Mouse (Mus musculus) heart, embryonic 15.5 days (tissue): ENCODE data around the gene Nrip2. TPM values are rescaled to one million over a fixed set of nuclear protein-coding genes. Genes with fewer than 3 reads are reported as not detected.

Experiments
- ATAC-seq: fragments of 200-750 bp; cut with Nextera tagmentation; replicated peaks from 2 replicates; pipeline ENCODE4 v1.8.0; 2017; ENCODE audit warnings: low read depth, moderate TSS enrichment; ENCODE audit not compliant: insufficient number of reproducible peaks, insufficient read depth, low FRiP score
- H3K27ac ChIP-seq: fragments of 300-500 bp; sonication (generic); 2 replicates; pipeline ENCODE4 v1.5.1; 2015; ENCODE audit warnings: mild to moderate bottlenecking, inconsistent platforms
- H3K27me3 ChIP-seq: fragments of 300-500 bp; sonication (generic); 2 replicates; pipeline ENCODE4 v1.6.1; 2015; ENCODE audit warnings: inconsistent platforms
- H3K36me3 ChIP-seq: fragments of 300-500 bp; sonication (generic); 2 replicates; pipeline ENCODE4 v1.6.1; 2015; ENCODE audit warnings: mild to moderate bottlenecking, inconsistent platforms
- H3K4me1 ChIP-seq: fragments of 300-500 bp; sonication (generic); replicated peaks from 2 replicates; pipeline ENCODE4 v1.6.1; 2015; ENCODE audit warnings: inconsistent platforms
- H3K4me2 ChIP-seq: fragments of 300-500 bp; sonication (generic); 2 replicates; pipeline ENCODE4 v1.6.1; 2015; ENCODE audit warnings: inconsistent platforms, mild to moderate bottlenecking, moderate library complexity
- H3K4me3 ChIP-seq: fragments of 300-500 bp; sonication (generic); 2 replicates; pipeline ENCODE4 v1.5.1; 2015; ENCODE audit warnings: mild to moderate bottlenecking, inconsistent platforms
- H3K9ac ChIP-seq: fragments of 300-500 bp; sonication (generic); 2 replicates; pipeline ENCODE4 v1.6.1; 2015; ENCODE audit warnings: mild to moderate bottlenecking, inconsistent platforms
- H3K9me3 ChIP-seq: fragments of 300-500 bp; sonication (generic); replicated peaks from 2 replicates; pipeline ENCODE4 v1.6.1; 2016; ENCODE audit warnings: inconsistent platforms
- WGBS: fragments of 180-500 bp; shearing (Covaris S2); methylation state at CpG from one replicate; pipeline ENCODE4 v1.1.7; 2015; ENCODE audit warnings: mixed read lengths; 5-methylcytosine and 5-hydroxymethylcytosine counted together
- polyA plus RNA-seq: library from polyadenylated mRNA; unstranded; fragments of >200 nt; fragmentation: Nextera tagmentation; extraction: Ambion mirVana; gene quantifications from 2 replicates; pipeline ENCODE4 v1.2.1, GENCODE M21; 2015

Gene Nrip2
- polyA plus RNA-seq = 2.3 and 4.0 TPM in 2 replicates

DNA sequence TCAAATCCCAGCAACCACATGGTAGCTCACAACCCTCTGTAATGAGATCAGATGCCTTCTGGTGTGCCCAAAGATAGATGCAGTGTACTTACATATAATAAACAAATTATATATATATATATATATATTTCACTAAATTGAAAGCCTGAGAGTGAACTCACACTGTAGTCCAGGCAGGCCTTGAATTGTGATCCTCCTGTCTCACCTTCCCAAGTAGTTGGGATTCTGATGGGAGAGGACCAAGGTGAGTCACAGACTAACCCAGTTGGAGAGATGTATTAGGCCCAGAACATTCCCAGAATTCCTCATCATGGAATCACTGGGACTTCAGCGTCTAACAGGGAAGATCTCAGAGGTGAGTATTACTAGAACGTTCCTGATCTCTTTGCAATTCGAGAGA is at the start of gene Nrip2:
Gene Nrip2, plus strand, starts transcription at position 301 of the 400 bp plus-strand sequence.
- peak within 1 kb of the TSS; percentile 2; the same call in 1 of the 2 replicates for H3K27ac ChIP-seq
- no peak for ATAC-seq
- H3K4me3 ChIP-seq = peak within 1 kb of the TSS; percentile 34
- 51% methylated on average over 3 of the region's 3 CpGs for WGBS
- no peaks in the 10 kb centered on the region for H3K27me3 ChIP-seq
- peak within 1 kb of the TSS; percentile 60 for H3K4me2 ChIP-seq
- H3K4me1 ChIP-seq = peaks cover 13% of the 10 kb centered on the region
- H3K36me3 ChIP-seq = no peaks in the 10 kb centered on the region
- peak within 1 kb of the TSS; percentile 41; the same call in 1 of the 2 replicates for H3K9ac ChIP-seq
- no peaks in the 10 kb centered on the region for H3K9me3 ChIP-seq

- no peaks in the 10 kb centered on the region for H3K27me3 ChIP-seq
- peaks cover 3% of the 10 kb centered on the region; the same call in 1 of the 2 replicates for H3K36me3 ChIP-seq
- no peak overlapping the region for H3K9ac ChIP-seq
- peaks cover 7% of the 10 kb centered on the region for H3K4me1 ChIP-seq
- 54% methylated on average over 7 of the region's 7 CpGs for WGBS
- ATAC-seq = no peak
- H3K27ac ChIP-seq = no peak overlapping the region; the same call in 1 of the 2 replicates
- H3K4me2 ChIP-seq = no peak overlapping the region
- no peak overlapping the region for H3K4me3 ChIP-seq
- H3K9me3 ChIP-seq = no peaks in the 10 kb centered on the region
Measured at GRCm38 (mm10) chr6:128349711-128350110, 49.4 kb upstream of the Nrip2 start.

DNA sequence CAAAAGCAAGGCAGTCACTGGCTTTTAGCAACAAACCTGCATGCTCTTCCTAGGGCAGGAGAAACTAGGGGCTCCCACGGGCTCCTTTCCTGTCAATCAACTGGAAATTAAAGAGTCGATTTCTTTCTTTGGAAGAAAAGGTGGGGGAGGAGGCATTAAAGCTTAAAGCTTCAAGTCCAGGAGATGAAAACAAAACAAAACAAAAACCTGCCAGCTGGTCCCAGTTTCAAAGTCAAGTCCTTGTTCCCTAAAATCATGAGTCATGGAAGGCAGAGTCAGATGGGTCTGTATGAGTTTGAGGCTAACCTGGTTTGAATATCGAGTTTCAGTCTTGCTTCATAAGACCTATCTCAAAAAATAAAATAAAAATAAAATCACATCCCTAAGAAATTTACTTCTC is 45.0 kb upstream of the Nrip2 start:
- Histone ChIP-seq H3K27ac (no peak overlapping the region), H3K9ac (no peak overlapping the region), H3K36me3 (peaks cover 25% of the 10 kb centered on the region), H3K9me3 (no peaks in the 10 kb centered on the region), H3K4me1 (peaks cover 13% of the 10 kb centered on the region), H3K27me3 (no peaks in the 10 kb centered on the region), H3K4me2 (no peak overlapping the region), H3K4me3 (no peak overlapping the region)
- WGBS = 61% methylated on average over 3 of the region's 3 CpGs
- no peak for ATAC-seq

GRCm38 (mm10) chr6:128355201-128355681 is 43.9 kb upstream of the Nrip2 start:
- peaks cover 15% of the 10 kb centered on the region for H3K4me1 ChIP-seq
- H3K9ac ChIP-seq = peak overlapping the region; percentile 72
- H3K36me3 ChIP-seq = peaks cover 24% of the 10 kb centered on the region
- ATAC-seq = peak; percentile 50
- H3K4me2 ChIP-seq = peak overlapping the region; percentile 87
- H3K27ac ChIP-seq = peak overlapping the region; percentile 78
- WGBS = under 1% methylated on average over 28 of the region's 28 CpGs
- H3K9me3 ChIP-seq = no peaks in the 10 kb centered on the region
- H3K27me3 ChIP-seq = no peaks in the 10 kb centered on the region
- peak overlapping the region; percentile 69 for H3K4me3 ChIP-seq

DNA sequence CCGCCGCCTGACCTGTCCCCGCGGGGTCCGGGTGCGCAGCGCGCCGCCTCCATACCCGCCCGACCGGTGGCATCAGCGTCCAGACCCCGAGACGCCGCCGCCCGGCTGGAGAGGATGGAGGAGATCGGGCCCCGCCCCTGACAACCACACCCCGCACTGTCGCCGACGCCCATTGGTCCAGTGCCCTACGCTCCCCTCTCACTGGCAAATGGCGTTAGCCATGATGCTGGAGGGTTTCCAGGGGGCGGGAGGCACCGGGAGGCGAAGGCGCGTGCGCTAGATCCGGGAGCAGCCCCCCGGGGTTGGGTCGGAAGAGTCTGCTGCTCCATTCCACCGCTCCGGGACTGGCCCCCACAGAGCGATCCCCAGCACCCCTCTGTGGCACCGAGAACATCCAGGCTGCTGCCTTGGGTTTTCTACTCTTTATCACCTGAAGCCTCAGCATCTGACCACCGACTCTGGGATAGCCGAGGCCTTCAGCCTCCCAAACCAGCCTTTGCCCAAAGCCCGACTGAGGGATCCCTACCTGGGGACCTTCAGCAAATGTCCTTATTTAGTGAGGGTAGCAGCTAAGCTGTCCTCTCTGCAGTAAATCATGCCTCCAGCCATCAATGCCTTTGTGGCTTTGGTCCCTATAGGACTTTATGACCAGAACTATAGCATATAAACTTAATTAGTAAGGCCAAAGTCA is 43.2 kb upstream of the Nrip2 start, which contains the start of gene Tulp3:
Gene Tulp3, minus strand, starts transcription at position 126 of the 691 bp plus-strand sequence.
- Histone ChIP-seq H3K36me3 (peaks cover 22% of the 10 kb centered on the region), H3K9me3 (no peaks in the 10 kb centered on the region), H3K4me1 (peaks cover 15% of the 10 kb centered on the region), H3K4me3 (peak within 1 kb of the TSS; percentile 69), H3K9ac (peak within 1 kb of the TSS; percentile 72), H3K27ac (peak within 1 kb of the TSS; percentile 78), H3K27me3 (no peaks in the 10 kb centered on the region), H3K4me2 (peak within 1 kb of the TSS; percentile 87)
- under 1% methylated on average over 42 of the region's 42 CpGs for WGBS
- peak; percentile 99 for ATAC-seq

DNA sequence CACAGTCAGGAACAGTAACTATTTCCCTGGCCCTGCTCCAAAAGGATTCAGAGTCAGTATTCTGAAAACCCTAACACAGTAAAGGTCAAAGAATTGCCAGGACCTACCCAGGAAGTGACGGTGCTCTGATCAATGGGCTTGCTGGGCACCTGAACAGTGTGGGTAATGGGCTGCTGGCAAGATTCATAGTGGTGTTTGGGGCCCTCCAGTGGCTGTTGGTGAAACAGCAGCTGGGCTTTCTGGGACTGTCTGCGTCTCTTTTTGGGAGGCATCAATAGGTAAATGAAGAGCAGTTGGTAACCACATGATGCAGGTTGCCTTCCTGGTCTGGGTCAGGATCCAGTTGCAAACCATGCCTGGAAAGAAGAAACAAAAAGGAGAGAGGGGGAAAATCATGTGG is 40.1 kb upstream of the Nrip2 start:
- Histone ChIP-seq H3K27ac (no peak overlapping the region), H3K4me2 (no peak overlapping the region), H3K9ac (no peak overlapping the region), H3K4me1 (peaks cover 32% of the 10 kb centered on the region), H3K4me3 (no peak overlapping the region), H3K36me3 (peaks cover 22% of the 10 kb centered on the region), H3K9me3 (no peaks in the 10 kb centered on the region), H3K27me3 (no peaks in the 10 kb centered on the region)
- WGBS = 31% methylated on average over 2 of the region's 2 CpGs
- ATAC-seq = no peak

DNA sequence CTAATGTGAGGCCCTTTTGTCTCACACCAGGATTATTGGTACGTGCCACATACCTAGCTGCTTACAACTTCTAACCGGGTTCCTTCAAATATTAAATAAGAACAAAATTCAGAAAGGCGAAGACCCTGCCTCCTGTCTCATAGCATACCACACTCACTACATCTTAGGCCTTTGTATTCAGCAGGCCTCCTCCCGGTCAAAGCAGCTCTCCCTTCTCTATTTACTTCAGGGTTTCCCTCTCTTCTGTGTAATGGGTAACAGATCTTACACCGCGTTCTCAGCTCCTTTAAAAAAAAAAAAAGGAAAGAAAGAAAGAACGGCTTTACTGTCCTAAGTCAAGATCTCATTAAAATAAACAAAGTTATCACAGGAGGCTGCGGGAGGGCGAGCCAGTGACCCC is 37.2 kb upstream of the Nrip2 start:
- 15% methylated on average over 9 of the region's 9 CpGs for WGBS
- peaks cover 30% of the 10 kb centered on the region for H3K36me3 ChIP-seq
- peak overlapping the region; percentile 76 for H3K9ac ChIP-seq
- peak overlapping the region; percentile 84 for H3K4me2 ChIP-seq
- peak overlapping the region; percentile 80 for H3K4me3 ChIP-seq
- H3K27ac ChIP-seq = peak overlapping the region; percentile 94
- no peaks in the 10 kb centered on the region for H3K9me3 ChIP-seq
- peaks cover 39% of the 10 kb centered on the region for H3K4me1 ChIP-seq
- H3K27me3 ChIP-seq = no peaks in the 10 kb centered on the region
- no peak for ATAC-seq

DNA sequence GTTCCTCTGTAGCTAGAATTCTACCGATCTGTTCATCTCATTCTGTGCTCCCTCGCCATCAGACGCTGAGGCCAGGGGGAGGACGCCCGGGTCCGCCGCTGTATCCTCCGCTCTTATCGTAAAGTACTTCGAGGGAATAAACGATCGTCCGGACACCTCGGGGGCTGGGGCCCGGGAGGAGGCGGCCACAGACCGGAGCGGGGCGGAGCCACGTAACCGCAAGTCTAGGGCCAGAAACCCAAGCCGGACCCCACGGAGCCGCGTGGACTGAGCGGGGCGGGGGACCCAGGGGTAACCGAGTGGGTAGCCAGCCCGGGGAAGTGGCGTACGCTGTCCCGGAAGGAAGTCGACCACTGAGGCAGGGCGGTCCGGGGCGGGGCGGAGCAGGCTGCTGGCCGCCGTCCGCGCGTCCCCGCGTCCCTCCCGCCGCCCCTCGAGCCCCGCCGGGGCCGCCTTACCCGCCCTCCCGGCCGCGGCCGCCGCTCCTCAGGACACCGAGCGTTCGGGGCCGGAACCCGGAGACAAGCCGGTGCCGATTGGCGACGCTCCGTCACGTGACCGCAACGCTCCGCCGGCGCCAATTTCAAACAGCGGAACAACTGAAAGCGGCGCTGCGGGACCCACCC is 36.6 kb upstream of the Nrip2 start, which contains the start of the genes Rhno1 and Foxm1:
Gene Rhno1, minus strand, starts transcription at position 531 of the 626 bp plus-strand sequence.
Gene Foxm1, plus strand, starts transcription at position 587 of the 626 bp plus-strand sequence.
- WGBS = under 1% methylated on average over 76 of the region's 76 CpGs
- peak; percentile 87 for ATAC-seq
- no peaks in the 10 kb centered on the region for H3K9me3 ChIP-seq

GRCm38 (mm10) chr6:128363007-128363825 is 35.9 kb upstream of the Nrip2 start:
- Histone ChIP-seq H3K4me1 (peaks cover 39% of the 10 kb centered on the region), H3K27me3 (no peaks in the 10 kb centered on the region), H3K4me3 (peak overlapping the region; percentile 80), H3K36me3 (peaks cover 26% of the 10 kb centered on the region), H3K9ac (peak overlapping the region; percentile 76), H3K9me3 (no peaks in the 10 kb centered on the region), H3K4me2 (peak overlapping the region; percentile 84), H3K27ac (peak overlapping the region; percentile 94)
- WGBS = under 1% methylated on average over 46 of the region's 46 CpGs
- no peak; the same call in 1 of the 2 replicates for ATAC-seq

More for the DNA sequence above, 36.6 kb upstream of the Nrip2 start, which contains the start of the genes Rhno1 and Foxm1:
- Histone ChIP-seq H3K27ac (peak within 1 kb of the TSS; percentile 94), H3K9ac (peak within 1 kb of the TSS; percentile 76), H3K4me3 (peak within 1 kb of the TSS; percentile 80), H3K27me3 (no peaks in the 10 kb centered on the region), H3K4me2 (peak within 1 kb of the TSS; percentile 84), H3K36me3 (peaks cover 28% of the 10 kb centered on the region), H3K4me1 (peaks cover 39% of the 10 kb centered on the region)

- Histone ChIP-seq H3K4me3 (no peak overlapping the region), H3K36me3 (peaks cover 31% of the 10 kb centered on the region), H3K27me3 (no peaks in the 10 kb centered on the region), H3K9ac (no peak overlapping the region), H3K4me2 (0 out of 2 replicates have a peak overlapping the region, but pooled peaks have one; percentile 20), H3K9me3 (no peaks in the 10 kb centered on the region), H3K27ac (no peak overlapping the region), H3K4me1 (peaks cover 39% of the 10 kb centered on the region)
- 67% methylated on average over 6 of the region's 6 CpGs for WGBS
- no peak for ATAC-seq
Measured at GRCm38 (mm10) chr6:128364721-128365120, 34.4 kb upstream of the Nrip2 start.
